Mouse (Mus musculus) kidney, embryonic 16.5 days (tissue): ENCODE results near the gene Adcy4. TPM values are rescaled to one million over a fixed set of nuclear protein-coding genes. Genes with fewer than 3 reads are reported as not detected.
"Not testable (repeated sequence)": the region's sequence is repeated elsewhere in the genome, so short reads cannot be mapped to it uniquely, and the experiment has no call there.

Experiments used
- ATAC-seq: fragments of 200-750 bp; cut with Nextera tagmentation; 2 replicates; pipeline ENCODE4 v1.8.0; 2017; ENCODE audit warnings: moderate TSS enrichment; ENCODE audit not compliant: low FRiP score, low TSS enrichment
- H3K27ac ChIP-seq: fragments of 300-500 bp; sonication (generic); 2 replicates; pipeline ENCODE4 v1.5.1; 2014; ENCODE audit warnings: low read length
- H3K27me3 ChIP-seq: fragments of 300-500 bp; sonication (generic); 2 replicates; pipeline ENCODE4 v1.6.1; 2014; ENCODE audit warnings: low read length, control low read depth, mixed read lengths; ENCODE audit not compliant: insufficient read depth
- H3K36me3 ChIP-seq: fragments of 300-500 bp; sonication (generic); 2 replicates; pipeline ENCODE4 v1.6.1; 2014; ENCODE audit warnings: low read length, control low read depth, mixed read lengths; ENCODE audit not compliant: insufficient read depth
- H3K4me1 ChIP-seq: fragments of 300-500 bp; sonication (generic); 2 replicates; pipeline ENCODE4 v1.6.1; 2014; ENCODE audit warnings: low read length, control low read depth, mixed read lengths; ENCODE audit not compliant: insufficient read depth
- H3K4me2 ChIP-seq: fragments of 300-500 bp; sonication (generic); replicated peaks from 2 replicates; pipeline ENCODE4 v1.6.1; 2014; ENCODE audit warnings: low read depth, low read length
- H3K4me3 ChIP-seq: fragments of 300-500 bp; sonication (generic); 2 replicates; pipeline ENCODE4 v1.5.1; 2014; ENCODE audit warnings: mild to moderate bottlenecking, low read length
- H3K9ac ChIP-seq: fragments of 300-500 bp; sonication (generic); replicated peaks from 2 replicates; pipeline ENCODE4 v1.6.1; 2014; ENCODE audit warnings: low read length
- H3K9me3 ChIP-seq: fragments of 300-500 bp; sonication (generic); 2 replicates; pipeline ENCODE4 v1.6.1; 2016; ENCODE audit warnings: low read length, control low read depth
- WGBS: fragments of 180-500 bp; shearing (Covaris S2); extraction: QIAGEN DNeasy Blood & Tissue Kit; methylation state at CpG from one replicate; pipeline ENCODE4 v1.1.7; 2014; 5-methylcytosine and 5-hydroxymethylcytosine counted together
- polyA plus RNA-seq: library from polyadenylated mRNA; unstranded; fragments of >200 nt; fragmentation: Nextera tagmentation; extraction: Ambion mirVana; gene quantifications from 2 replicates; pipeline ENCODE4 v1.2.1, GENCODE M21; 2015

Adcy4 gene
- polyA plus RNA-seq, 1 experiment from 2014 or later: 19.7 TPM

- H3K27me3 ChIP-seq: peaks cover 35% of the 10 kb centered on the region
- H3K36me3 ChIP-seq: no peaks in the 10 kb centered on the region
- no peaks in the 10 kb centered on the region for H3K9me3 ChIP-seq
- H3K27ac ChIP-seq: peak overlapping the region; percentile 65
- peak overlapping the region; percentile 60 for H3K4me3 ChIP-seq
- ATAC-seq: peak; percentile 53
- H3K9ac ChIP-seq: peak overlapping the region; percentile 83
- peak overlapping the region; percentile 99 for H3K4me2 ChIP-seq
- peaks cover 24% of the 10 kb centered on the region for H3K4me1 ChIP-seq
- under 1% methylated on average over 77 of the region's 77 CpGs for WGBS
Measured at GRCm38 (mm10) chr14:55762001-55762821, 21.7 kb downstream of the Adcy4 start.

GRCm38 (mm10) chr14:55761163-55761562 is 22.7 kb downstream of the Adcy4 start, which contains the start of gene Ltb4r2:
Gene Ltb4r2, plus strand, starts transcription at chr14:55761428.
- WGBS: 82% methylated on average over 6 of the region's 6 CpGs
- no peak within 1 kb of the TSS for H3K27ac ChIP-seq
- ATAC-seq: no peak

GRCm38 (mm10) chr14:55760156-55760555 is 23.7 kb downstream of the Adcy4 start:
- Histone ChIP-seq H3K4me2 (peak overlapping the region; percentile 48), H3K27me3 (peaks cover 19% of the 10 kb centered on the region), H3K4me3 (peak overlapping the region; percentile 27), H3K36me3 (peaks cover 11% of the 10 kb centered on the region), H3K4me1 (peaks cover 24% of the 10 kb centered on the region), H3K9ac (peak overlapping the region; percentile 56)
- not testable (repeated sequence) for H3K9me3 ChIP-seq, H3K27ac ChIP-seq
- ATAC-seq: peak; percentile 10
- 2% methylated on average over 5 of the region's 6 CpGs for WGBS

More at GRCm38 (mm10) chr14:55761163-55761562, 22.7 kb downstream of the Adcy4 start, which contains the start of gene Ltb4r2:
- Histone ChIP-seq H3K4me1 (peaks cover 24% of the 10 kb centered on the region), H3K4me2 (peak within 1 kb of the TSS; percentile 99), H3K36me3 (peaks cover 1% of the 10 kb centered on the region; the same call in 1 of the 2 replicates), H3K9ac (peak within 1 kb of the TSS; percentile 83), H3K9me3 (no peaks in the 10 kb centered on the region), H3K4me3 (peak within 1 kb of the TSS; percentile 60), H3K27me3 (peaks cover 26% of the 10 kb centered on the region)

- Histone ChIP-seq H3K9me3 (no peaks in the 10 kb centered on the region), H3K4me1 (peaks cover 24% of the 10 kb centered on the region), H3K36me3 (peaks cover 29% of the 10 kb centered on the region), H3K4me3 (peak within 1 kb of the TSS; percentile 16), H3K9ac (peak within 1 kb of the TSS; percentile 34), H3K27me3 (peaks cover 9% of the 10 kb centered on the region), H3K4me2 (peak within 1 kb of the TSS; percentile 36), H3K27ac (peak within 1 kb of the TSS; percentile 69; the same call in 1 of the 2 replicates)
- peak; percentile 61 for ATAC-seq
- WGBS: 13% methylated on average over 8 of the region's 8 CpGs
Measured at GRCm38 (mm10) chr14:55758363-55758784, 25.5 kb downstream of the Adcy4 start, which contains the start of gene Cideb. Gene Cideb, minus strand, starts transcription at chr14:55758458.

GRCm38 (mm10) chr14:55757566-55757965 is 26.3 kb downstream of the Adcy4 start:
- H3K27me3 ChIP-seq: peaks cover 9% of the 10 kb centered on the region
- H3K4me3 ChIP-seq: peak overlapping the region; percentile 9; the same call in 1 of the 2 replicates
- H3K4me2 ChIP-seq: peak overlapping the region; percentile 27
- peaks cover 17% of the 10 kb centered on the region for H3K4me1 ChIP-seq
- whole genome bisulfite sequencing: 86% methylated on average over 6 of the region's 6 CpGs
- no peak for ATAC-seq
- H3K36me3 ChIP-seq: peaks cover 37% of the 10 kb centered on the region
- peak overlapping the region; percentile 36; the same call in 1 of the 2 replicates for H3K27ac ChIP-seq
- no peaks in the 10 kb centered on the region for H3K9me3 ChIP-seq
- peak overlapping the region; percentile 34 for H3K9ac ChIP-seq

GRCm38 (mm10) chr14:55747051-55747847 is 36.6 kb downstream of the Adcy4 start:
- H3K27me3 ChIP-seq: no peaks in the 10 kb centered on the region
- no peaks in the 10 kb centered on the region for H3K9me3 ChIP-seq
- H3K9ac ChIP-seq: no peak overlapping the region
- ATAC-seq: no peak
- H3K27ac ChIP-seq: no peak overlapping the region
- H3K4me2 ChIP-seq: peak overlapping the region; percentile 98
- H3K4me1 ChIP-seq: peaks cover 29% of the 10 kb centered on the region
- 93% methylated on average over 10 of the region's 10 CpGs for WGBS
- H3K36me3 ChIP-seq: peaks cover 31% of the 10 kb centered on the region
- no peak overlapping the region for H3K4me3 ChIP-seq

GRCm38 (mm10) chr14:55745861-55746237 is 38.0 kb downstream of the Adcy4 start:
- peak overlapping the region; percentile 41; the same call in 1 of the 2 replicates for H3K27ac ChIP-seq
- peak overlapping the region; percentile 81 for H3K9ac ChIP-seq
- ATAC-seq: no peak
- H3K9me3 ChIP-seq: no peaks in the 10 kb centered on the region
- peaks cover 17% of the 10 kb centered on the region for H3K36me3 ChIP-seq
- H3K4me3 ChIP-seq: peak overlapping the region; percentile 90
- H3K4me2 ChIP-seq: peak overlapping the region; percentile 98
- under 1% methylated on average over 31 of the region's 31 CpGs for WGBS
- peaks cover 29% of the 10 kb centered on the region for H3K4me1 ChIP-seq
- H3K27me3 ChIP-seq: no peaks in the 10 kb centered on the region

GRCm38 (mm10) chr14:55745180-55745860 is 38.6 kb downstream of the Adcy4 start, which contains the start of the genes Dhrs1 and Nop9:
Gene Dhrs1, minus strand, starts transcription at chr14:55745690.
Gene Nop9, plus strand, starts transcription at chr14:55745693.
- H3K9me3 ChIP-seq: no peaks in the 10 kb centered on the region
- peak within 1 kb of the TSS; percentile 81 for H3K9ac ChIP-seq
- peak within 1 kb of the TSS; percentile 90 for H3K4me3 ChIP-seq
- peaks cover 16% of the 10 kb centered on the region for H3K36me3 ChIP-seq
- no peaks in the 10 kb centered on the region for H3K27me3 ChIP-seq
- peaks cover 29% of the 10 kb centered on the region for H3K4me1 ChIP-seq
- H3K27ac ChIP-seq: peak within 1 kb of the TSS; percentile 41
- WGBS: under 1% methylated on average over 48 of the region's 48 CpGs
- peak within 1 kb of the TSS; percentile 98 for H3K4me2 ChIP-seq
- ATAC-seq: peak; percentile 88

- 13% methylated on average over 10 of the region's 10 CpGs for WGBS
- H3K27ac ChIP-seq: no peak overlapping the region
- H3K9me3 ChIP-seq: no peaks in the 10 kb centered on the region
- peak overlapping the region; percentile 39 for H3K4me2 ChIP-seq
- peak overlapping the region; percentile 52 for H3K9ac ChIP-seq
- H3K36me3 ChIP-seq: peaks cover 16% of the 10 kb centered on the region
- 0 out of 2 replicates have a peak overlapping the region, but pooled peaks have one; percentile 14 for H3K4me3 ChIP-seq
- H3K27me3 ChIP-seq: no peaks in the 10 kb centered on the region
- H3K4me1 ChIP-seq: peaks cover 29% of the 10 kb centered on the region
- peak; percentile 76 for ATAC-seq
Measured at GRCm38 (mm10) chr14:55743711-55744110, 40.2 kb downstream of the Adcy4 start.
